Mouse (Mus musculus) stomach, embryonic 16.5 days (tissue): ENCODE results near the gene Gkn3. TPM values are rescaled to one million over a fixed set of nuclear protein-coding genes. Genes with fewer than 3 reads are reported as not detected.
A peak's percentile ranks its signal among the peaks of the same experiment; 100 is the strongest.

Experiments used
- ATAC-seq: fragments of 200-750 bp; cut with Nextera tagmentation; 2 replicates; pipeline ENCODE4 v1.8.0; 2017; ENCODE audit warnings: moderate number of reproducible peaks, moderate TSS enrichment; ENCODE audit not compliant: insufficient read depth, low FRiP score
- H3K27ac ChIP-seq: fragments of 300-500 bp; sonication (generic); 2 replicates; pipeline ENCODE4 v1.5.1; 2014; ENCODE audit warnings: low read length
- H3K27me3 ChIP-seq: fragments of 300-500 bp; sonication (generic); 2 replicates; pipeline ENCODE4 v1.6.1; 2014; ENCODE audit warnings: low read length, control low read depth, mixed read lengths; ENCODE audit not compliant: control insufficient read depth, insufficient read depth
- H3K36me3 ChIP-seq: fragments of 300-500 bp; sonication (generic); 2 replicates; pipeline ENCODE4 v1.6.1; 2014; ENCODE audit warnings: low read length; ENCODE audit not compliant: control insufficient read depth, insufficient read depth
- H3K4me1 ChIP-seq: fragments of 300-500 bp; sonication (generic); 2 replicates; pipeline ENCODE4 v1.6.1; 2014; ENCODE audit warnings: low read length, control low read depth, mixed read lengths; ENCODE audit not compliant: control insufficient read depth, insufficient read depth
- H3K4me2 ChIP-seq: fragments of 300-500 bp; sonication (generic); 2 replicates; pipeline ENCODE4 v1.6.1; 2014; ENCODE audit warnings: low read depth, low read length, mixed read lengths
- H3K4me3 ChIP-seq: fragments of 300-500 bp; sonication (generic); replicated peaks from 2 replicates; pipeline ENCODE4 v1.5.1; 2014; ENCODE audit warnings: mild to moderate bottlenecking, low read length
- H3K9ac ChIP-seq: fragments of 300-500 bp; sonication (generic); 2 replicates; pipeline ENCODE4 v1.6.1; 2014; ENCODE audit warnings: low read length
- H3K9me3 ChIP-seq: fragments of 300-500 bp; sonication (generic); replicated peaks from 2 replicates; pipeline ENCODE4 v1.6.1; 2016; ENCODE audit warnings: low read length, control low read depth; ENCODE audit not compliant: control insufficient read depth
- WGBS: fragments of 180-500 bp; shearing (Covaris S2); extraction: QIAGEN DNeasy Blood & Tissue Kit; methylation state at CpG from one replicate; pipeline ENCODE4 v1.1.7; 2014; 5-methylcytosine and 5-hydroxymethylcytosine counted together
- polyA plus RNA-seq: library from polyadenylated mRNA; unstranded; fragments of >200 nt; fragmentation: Nextera tagmentation; extraction: Ambion mirVana; gene quantifications from 2 replicates; pipeline ENCODE4 v1.2.1, GENCODE M21; 2015

Gene Gkn3
- 8.3 and 14.5 TPM in 2 replicates for polyA plus RNA-seq

- Histone ChIP-seq H3K4me1 (0 out of 2 replicates have a peak, but pooled peaks cover 7% of the 10 kb centered on the region), H3K27me3 (no peaks in the 10 kb centered on the region), H3K4me3 (no peak within 1 kb of the TSS), H3K9me3 (no peaks in the 10 kb centered on the region), H3K36me3 (no peaks in the 10 kb centered on the region), H3K4me2 (no peak within 1 kb of the TSS), H3K9ac (no peak within 1 kb of the TSS), H3K27ac (no peak within 1 kb of the TSS)
- peak; percentile 32; the same call in 1 of the 2 replicates for ATAC-seq
- WGBS: 36% methylated on average over 7 of the region's 7 CpGs
Measured at GRCm38 (mm10) chr6:87388877-87389276, at the start of gene Gkn3. Gene Gkn3, minus strand, starts transcription at chr6:87388935.

- WGBS: 68% methylated on average over 8 of the region's 8 CpGs
- Histone ChIP-seq H3K4me1 (peaks cover 4% of the 10 kb centered on the region; the same call in 1 of the 2 replicates), H3K9ac (no peak overlapping the region), H3K4me2 (no peak overlapping the region), H3K27ac (no peak overlapping the region), H3K36me3 (no peaks in the 10 kb centered on the region), H3K9me3 (no peaks in the 10 kb centered on the region), H3K27me3 (no peaks in the 10 kb centered on the region), H3K4me3 (no peak overlapping the region)
- no peak for ATAC-seq
Measured at GRCm38 (mm10) chr6:87436745-87437144, 48.0 kb upstream of the Gkn3 start.

GRCm38 (mm10) chr6:87435791-87436190, 47.1 kb upstream of the Gkn3 start:
- Histone ChIP-seq H3K4me1 (no peaks in the 10 kb centered on the region), H3K27ac (no peak overlapping the region), H3K36me3 (no peaks in the 10 kb centered on the region), H3K4me2 (no peak overlapping the region), H3K4me3 (no peak overlapping the region), H3K27me3 (no peaks in the 10 kb centered on the region), H3K9ac (no peak overlapping the region), H3K9me3 (no peaks in the 10 kb centered on the region)
- no peak for ATAC-seq
- 79% methylated on average over 3 of the region's 3 CpGs for WGBS

DNA sequence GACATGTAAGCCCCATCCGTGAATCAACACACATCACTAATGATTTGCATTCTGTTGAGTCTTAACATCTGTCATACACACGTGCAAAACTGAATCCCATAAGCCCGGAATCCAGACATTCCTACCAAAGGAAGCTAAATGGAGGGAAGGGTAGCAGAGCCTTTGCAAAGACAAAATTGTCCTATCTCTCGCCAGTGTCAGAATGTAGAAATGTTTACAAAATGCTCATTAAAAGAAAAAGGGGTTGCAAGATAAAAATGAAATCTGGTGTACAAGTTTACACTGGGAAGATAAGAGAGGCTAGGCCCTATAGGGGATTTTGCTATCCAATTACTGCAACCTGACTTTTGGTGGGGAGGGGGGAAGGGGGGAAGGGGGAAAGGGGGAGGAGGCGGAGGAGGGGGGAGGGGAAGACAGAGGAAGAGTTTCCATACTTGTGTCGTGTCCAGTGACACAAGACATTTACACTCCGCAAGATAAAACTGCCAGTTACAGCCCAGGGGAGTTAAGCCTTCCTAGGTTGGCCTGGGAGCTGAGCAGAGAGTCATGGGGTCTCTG, 39.8 kb upstream of the Gkn3 start, which contains the start of gene Bmp10:
TSS of gene Bmp10 (plus strand) at position 508 of the 558 bp plus-strand sequence.
- Histone ChIP-seq H3K4me1 (no peaks in the 10 kb centered on the region), H3K4me2 (no peak within 1 kb of the TSS), H3K9ac (no peak within 1 kb of the TSS), H3K27me3 (no peaks in the 10 kb centered on the region), H3K4me3 (no peak within 1 kb of the TSS), H3K36me3 (no peaks in the 10 kb centered on the region), H3K27ac (no peak within 1 kb of the TSS), H3K9me3 (no peaks in the 10 kb centered on the region)
- ATAC-seq: no peak
- 41% methylated on average over 7 of the region's 7 CpGs for WGBS

- H3K27ac ChIP-seq: no peak overlapping the region
- no peak overlapping the region for H3K4me3 ChIP-seq
- WGBS: 83% methylated on average over 8 of the region's 8 CpGs
- no peak overlapping the region for H3K4me2 ChIP-seq
- H3K36me3 ChIP-seq: no peaks in the 10 kb centered on the region
- no peaks in the 10 kb centered on the region for H3K9me3 ChIP-seq
- ATAC-seq: no peak
- H3K4me1 ChIP-seq: no peaks in the 10 kb centered on the region
- no peaks in the 10 kb centered on the region for H3K27me3 ChIP-seq
- no peak overlapping the region for H3K9ac ChIP-seq
Measured at GRCm38 (mm10) chr6:87427616-87428015, 38.9 kb upstream of the Gkn3 start.

GRCm38 (mm10) chr6:87426954-87427353, 38.2 kb upstream of the Gkn3 start:
- Histone ChIP-seq H3K4me3 (no peak overlapping the region), H3K9ac (no peak overlapping the region)
- WGBS: 78% methylated on average over 5 of the region's 5 CpGs

DNA sequence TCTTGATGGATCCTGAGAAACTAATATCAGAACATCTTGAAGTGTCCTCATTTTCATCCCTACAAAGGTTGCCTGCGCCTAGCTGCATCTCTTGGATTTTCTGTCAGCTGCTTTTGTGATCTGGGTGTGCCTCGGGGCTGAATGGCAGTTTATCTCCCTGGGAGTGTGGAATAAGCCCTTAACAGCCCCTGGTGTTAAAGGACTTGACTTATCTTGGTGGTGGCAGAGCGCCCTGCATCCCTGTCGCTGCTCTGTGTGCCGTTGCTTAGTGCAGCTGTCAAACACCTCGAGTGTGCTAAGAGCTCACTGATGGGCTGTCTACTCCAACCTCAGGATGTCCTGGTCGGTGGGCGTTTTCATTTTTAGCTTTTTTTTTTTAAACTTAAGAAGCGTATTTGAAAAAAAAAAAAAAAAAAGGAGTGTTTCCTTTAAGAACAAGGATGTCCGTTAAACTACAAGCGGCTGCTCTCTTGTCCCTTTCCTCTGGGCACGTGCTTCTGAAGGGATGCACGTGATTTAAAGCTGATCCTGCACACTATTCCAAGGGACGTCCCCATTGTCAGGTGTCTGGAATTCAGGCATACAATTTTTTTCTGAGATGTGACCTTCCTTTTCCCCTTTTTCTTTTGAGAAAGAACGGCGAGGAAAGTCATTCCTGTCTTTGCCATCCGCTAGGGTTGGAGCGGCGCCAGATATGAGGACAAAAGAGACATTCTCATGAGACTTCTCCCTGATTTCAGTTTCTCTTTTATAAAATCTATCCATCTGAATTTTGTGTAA, 35.5 kb upstream of the Gkn3 start:
- 60% methylated on average over 19 of the region's 19 CpGs for whole genome bisulfite sequencing

More at GRCm38 (mm10) chr6:87426954-87427353, 38.2 kb upstream of the Gkn3 start:
- ATAC-seq: no peak
- Histone ChIP-seq H3K4me1 (no peaks in the 10 kb centered on the region), H3K4me2 (no peak overlapping the region), H3K27me3 (no peaks in the 10 kb centered on the region), H3K27ac (no peak overlapping the region), H3K36me3 (no peaks in the 10 kb centered on the region), H3K9me3 (no peaks in the 10 kb centered on the region)

GRCm38 (mm10) chr6:87422304-87422703, 33.6 kb upstream of the Gkn3 start:
- ATAC-seq: no peak
- H3K27ac ChIP-seq: no peak overlapping the region
- H3K4me1 ChIP-seq: no peaks in the 10 kb centered on the region
- no peak overlapping the region for H3K4me3 ChIP-seq
- no peaks in the 10 kb centered on the region for H3K36me3 ChIP-seq
- H3K9me3 ChIP-seq: no peaks in the 10 kb centered on the region
- no peaks in the 10 kb centered on the region for H3K27me3 ChIP-seq
- H3K9ac ChIP-seq: no peak overlapping the region
- no peak overlapping the region for H3K4me2 ChIP-seq
- WGBS: 59% methylated on average over 7 of the region's 7 CpGs

More for the DNA sequence above, 35.5 kb upstream of the Gkn3 start:
- no peak for ATAC-seq
- Histone ChIP-seq H3K4me1 (no peaks in the 10 kb centered on the region), H3K27ac (no peak overlapping the region), H3K4me2 (no peak overlapping the region), H3K9me3 (no peaks in the 10 kb centered on the region), H3K9ac (no peak overlapping the region), H3K4me3 (no peak overlapping the region), H3K36me3 (no peaks in the 10 kb centered on the region), H3K27me3 (no peaks in the 10 kb centered on the region)

GRCm38 (mm10) chr6:87412011-87412410, 23.3 kb upstream of the Gkn3 start:
- 30% methylated on average over 3 of the region's 3 CpGs for WGBS
- Histone ChIP-seq H3K4me3 (no peak overlapping the region), H3K27me3 (no peaks in the 10 kb centered on the region), H3K36me3 (no peaks in the 10 kb centered on the region), H3K27ac (no peak overlapping the region), H3K9ac (no peak overlapping the region), H3K4me2 (no peak overlapping the region), H3K9me3 (no peaks in the 10 kb centered on the region), H3K4me1 (no peaks in the 10 kb centered on the region)
- no peak for ATAC-seq
